Mouse (Mus musculus) testis, adult 2 months (tissue): ENCODE data around the gene C9.

ENCODE experiments used
- CTCF ChIP-seq: fragments of 200-500 bp; IDR thresholded peaks from 2 replicates; pipeline ENCODE4 v1.5.1; 2012; ENCODE audit warnings: low read depth, mild to moderate bottlenecking, inconsistent platforms, low read length, moderate library complexity; ENCODE audit not compliant: control insufficient read depth, insufficient read depth, insufficient replicate concordance
- POLR2A ChIP-seq: fragments of 200-500 bp; IDR thresholded peaks from 2 replicates; pipeline ENCODE4 v1.6.1; 2012; ENCODE audit warnings: low read depth, mild to moderate bottlenecking, inconsistent platforms, low read length, moderate library complexity; ENCODE audit not compliant: control insufficient read depth

- peak; percentile 18; the same call in 1 of the 2 replicates for TF ChIP-seq CTCF
- no peak for TF ChIP-seq POLR2A
Measured at GRCm38 (mm10) chr15:6435773-6436172, 9.4 kb upstream of the C9 start.
